Mouse (Mus musculus): ENCODE results near the gene Cdh4. TPM values are rescaled to one million over a fixed set of nuclear protein-coding genes. Genes with fewer than 3 reads are reported as not detected.

Cdh4 gene
- polyA plus RNA-seq, 1 experiment from 2014 or later: 42.8 TPM

DNA sequence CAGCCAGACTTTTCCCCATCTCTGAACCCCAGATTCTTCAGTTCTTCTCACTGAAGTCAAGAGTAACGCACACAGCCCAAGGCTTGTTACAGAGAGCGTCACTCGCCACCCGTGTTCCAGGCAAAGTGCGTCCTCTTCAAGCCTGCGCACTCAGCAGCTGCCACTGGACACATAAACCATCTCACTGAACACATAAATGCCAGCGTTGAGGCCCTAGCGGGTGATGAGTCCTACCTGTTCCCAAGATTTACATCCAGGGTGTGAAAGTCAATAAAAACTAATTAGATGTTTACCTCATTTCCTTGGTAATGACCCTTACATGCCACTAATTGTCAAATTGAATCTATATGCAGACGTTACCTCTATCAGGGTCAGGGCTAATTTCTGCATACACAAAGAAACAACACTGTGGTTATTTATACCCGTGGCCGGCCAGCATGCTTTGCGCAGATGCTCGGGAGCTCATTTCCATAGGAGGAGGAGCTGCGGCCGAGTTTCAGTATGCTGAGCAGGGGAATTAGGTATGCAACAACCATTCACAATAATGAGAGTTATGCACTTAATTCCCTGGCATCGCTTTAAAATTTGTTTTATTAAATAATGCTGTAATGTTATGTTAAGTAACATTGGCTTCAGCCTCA, 25.5 kb upstream of the Cdh4 start:
- no peaks in the 10 kb centered on the region for H3K4me1 ChIP-seq (ENCODE audit: control insufficient read depth, insufficient read depth, low read length)
- H3K27ac ChIP-seq (replicated peaks; ENCODE audit: low read depth, low read length): no peak overlapping the region
- H3K36me3 ChIP-seq (ENCODE audit: control insufficient read depth, insufficient read depth, low read length): no peaks in the 10 kb centered on the region
- H3K9me3 ChIP-seq (ENCODE audit: control insufficient read depth, low read length): no peaks in the 10 kb centered on the region
- H3K9ac ChIP-seq (replicated peaks; ENCODE audit: low read length): no peak overlapping the region
- DNase-seq (peak; percentile 36), ATAC-seq (ENCODE audit: low FRiP score, low TSS enrichment) (no peak)
- no peak overlapping the region for H3K4me2 ChIP-seq (ENCODE audit: low read length)
- H3K4me3 ChIP-seq (replicated peaks; ENCODE audit: low read depth, low read length): no peak overlapping the region
- WGBS: 76% methylated on average over 16 of the region's 16 CpGs
- no peaks in the 10 kb centered on the region for H3K27me3 ChIP-seq (ENCODE audit: control insufficient read depth, insufficient read depth, low read length)

DNA sequence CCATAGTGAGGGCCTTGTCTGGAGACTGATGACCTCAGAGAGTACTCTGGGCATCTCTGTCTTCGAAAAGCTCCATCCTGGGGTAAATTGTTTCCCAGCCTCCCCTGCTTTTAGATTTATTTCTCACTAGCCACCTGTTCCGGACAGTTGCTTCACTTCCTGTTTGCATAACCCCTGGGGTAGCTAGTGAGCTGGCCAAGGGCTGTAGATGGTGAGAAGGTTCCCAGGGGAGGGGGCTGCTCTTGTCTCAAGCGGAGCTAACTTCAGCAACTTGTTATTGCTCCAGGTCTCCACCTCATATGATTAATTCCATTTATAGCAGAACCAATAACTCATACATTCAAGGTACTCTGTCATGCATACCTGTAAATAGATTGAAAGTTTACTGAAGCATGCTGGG, 16.6 kb upstream of the Cdh4 start:
- Histone ChIP-seq H3K9ac (replicated peaks; ENCODE audit: low read length) (no peak overlapping the region), H3K27me3 (ENCODE audit: control insufficient read depth, insufficient read depth, low read length) (no peaks in the 10 kb centered on the region), H3K4me3 (replicated peaks; ENCODE audit: low read depth, low read length) (no peak overlapping the region), H3K36me3 (ENCODE audit: control insufficient read depth, insufficient read depth, low read length) (no peaks in the 10 kb centered on the region), H3K4me2 (ENCODE audit: low read length) (no peak overlapping the region), H3K27ac (replicated peaks; ENCODE audit: low read depth, low read length) (no peak overlapping the region), H3K4me1 (ENCODE audit: control insufficient read depth, insufficient read depth, low read length) (no peaks in the 10 kb centered on the region), H3K9me3 (ENCODE audit: control insufficient read depth, low read length) (no peaks in the 10 kb centered on the region)
- WGBS: 77% methylated on average over 3 of the region's 3 CpGs
- ATAC-seq (ENCODE audit: low FRiP score, low TSS enrichment): no peak
- DNase-seq: no peak

DNA sequence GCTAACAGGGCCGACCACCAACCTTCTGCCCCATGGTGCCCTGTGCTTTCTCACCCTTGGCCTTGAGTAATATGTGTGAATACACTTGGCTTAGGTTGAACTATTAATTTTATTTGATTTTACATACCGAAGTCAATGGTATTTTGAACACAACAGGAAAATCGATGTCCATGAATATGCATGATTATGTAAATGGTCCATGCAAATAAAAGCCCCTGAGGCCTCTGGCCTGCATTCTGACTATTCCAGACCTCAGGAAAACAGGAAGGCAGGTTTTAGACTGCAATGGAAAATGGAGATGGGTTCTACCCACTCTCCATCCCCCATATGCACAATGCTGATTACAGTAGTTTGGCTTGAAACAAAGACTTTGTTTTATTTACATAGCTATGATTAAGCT, 13.3 kb upstream of the Cdh4 start:
- Histone ChIP-seq H3K36me3 (ENCODE audit: control insufficient read depth, insufficient read depth, low read length) (no peaks in the 10 kb centered on the region), H3K4me2 (ENCODE audit: low read length) (no peak overlapping the region), H3K27me3 (ENCODE audit: control insufficient read depth, insufficient read depth, low read length) (no peaks in the 10 kb centered on the region), H3K9ac (replicated peaks; ENCODE audit: low read length) (no peak overlapping the region), H3K4me1 (ENCODE audit: control insufficient read depth, insufficient read depth, low read length) (no peaks in the 10 kb centered on the region), H3K4me3 (replicated peaks; ENCODE audit: low read depth, low read length) (no peak overlapping the region), H3K9me3 (ENCODE audit: control insufficient read depth, low read length) (no peaks in the 10 kb centered on the region), H3K27ac (replicated peaks; ENCODE audit: low read depth, low read length) (no peak overlapping the region)
- ATAC-seq (ENCODE audit: low FRiP score, low TSS enrichment) (no peak), DNase-seq (peak; percentile 39)
- WGBS: 63% methylated on average over 3 of the region's 3 CpGs

DNA sequence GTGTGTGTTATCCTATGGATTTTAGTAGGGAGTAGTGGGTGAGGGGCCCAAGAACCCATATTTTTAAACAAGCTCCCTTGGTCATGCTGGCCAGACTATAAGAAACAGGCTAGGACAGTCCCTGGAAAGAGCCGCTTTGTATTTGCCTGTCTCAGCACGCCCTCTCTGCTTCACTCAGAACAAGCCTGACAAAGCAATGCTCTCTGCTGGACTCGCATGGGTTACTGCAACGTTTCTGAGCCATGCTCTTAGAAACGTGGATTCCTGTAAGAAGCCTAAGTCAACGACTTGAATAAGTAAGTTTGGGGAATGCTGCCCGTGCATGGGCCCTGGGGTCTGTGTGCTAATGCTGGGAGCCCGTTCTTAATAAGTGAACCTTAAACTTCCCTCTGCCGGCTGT, 2.1 kb upstream of the Cdh4 start:
- WGBS: 18% methylated on average over 9 of the region's 9 CpGs
- H3K9ac ChIP-seq (replicated peaks; ENCODE audit: low read length): no peak overlapping the region
- peaks cover 4% of the 10 kb centered on the region; the same call in 1 of the 2 replicates for H3K27me3 ChIP-seq (ENCODE audit: control insufficient read depth, insufficient read depth, low read length)
- ATAC-seq (ENCODE audit: low FRiP score, low TSS enrichment) (no peak), DNase-seq (peak; percentile 80)
- no peaks in the 10 kb centered on the region for H3K9me3 ChIP-seq (ENCODE audit: control insufficient read depth, low read length)
- no peaks in the 10 kb centered on the region for H3K36me3 ChIP-seq (ENCODE audit: control insufficient read depth, insufficient read depth, low read length)
- H3K27ac ChIP-seq (replicated peaks; ENCODE audit: low read depth, low read length): no peak overlapping the region
- H3K4me2 ChIP-seq (ENCODE audit: low read length): no peak overlapping the region
- peaks cover 29% of the 10 kb centered on the region for H3K4me1 ChIP-seq (ENCODE audit: control insufficient read depth, insufficient read depth, low read length)
- no peak overlapping the region for H3K4me3 ChIP-seq (replicated peaks; ENCODE audit: low read depth, low read length)

DNA sequence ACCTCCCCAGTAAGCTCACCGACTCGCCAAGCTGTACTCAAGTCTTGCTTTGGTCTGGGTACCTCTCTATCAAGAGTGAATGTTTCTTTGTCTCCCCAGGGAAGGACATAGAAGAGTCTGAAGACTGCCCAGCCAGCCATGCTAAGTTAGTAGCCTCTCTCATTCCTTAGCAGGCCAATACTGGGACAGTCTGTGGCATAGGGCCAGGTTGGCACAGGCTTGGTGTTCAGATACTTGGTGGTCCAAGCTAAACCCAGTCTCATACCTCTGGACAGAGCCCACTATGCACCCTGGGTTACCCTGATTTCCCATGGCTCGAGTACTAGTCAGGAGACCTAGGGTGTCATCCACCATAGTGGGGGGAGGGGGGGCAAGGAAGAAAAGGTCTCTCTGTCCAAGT, 1.1 kb upstream of the Cdh4 start:
- no peak overlapping the region for H3K27ac ChIP-seq (replicated peaks; ENCODE audit: low read depth, low read length)
- no peaks in the 10 kb centered on the region for H3K36me3 ChIP-seq (ENCODE audit: control insufficient read depth, insufficient read depth, low read length)
- DNase-seq (peak; percentile 24), ATAC-seq (ENCODE audit: low FRiP score, low TSS enrichment) (no peak)
- peaks cover 4% of the 10 kb centered on the region; the same call in 1 of the 2 replicates for H3K27me3 ChIP-seq (ENCODE audit: control insufficient read depth, insufficient read depth, low read length)
- peaks cover 29% of the 10 kb centered on the region for H3K4me1 ChIP-seq (ENCODE audit: control insufficient read depth, insufficient read depth, low read length)
- H3K9ac ChIP-seq (replicated peaks; ENCODE audit: low read length): no peak overlapping the region
- no peak overlapping the region for H3K4me2 ChIP-seq (ENCODE audit: low read length)
- WGBS: 71% methylated on average over 3 of the region's 3 CpGs
- no peaks in the 10 kb centered on the region for H3K9me3 ChIP-seq (ENCODE audit: control insufficient read depth, low read length)
- no peak overlapping the region for H3K4me3 ChIP-seq (replicated peaks; ENCODE audit: low read depth, low read length)

DNA sequence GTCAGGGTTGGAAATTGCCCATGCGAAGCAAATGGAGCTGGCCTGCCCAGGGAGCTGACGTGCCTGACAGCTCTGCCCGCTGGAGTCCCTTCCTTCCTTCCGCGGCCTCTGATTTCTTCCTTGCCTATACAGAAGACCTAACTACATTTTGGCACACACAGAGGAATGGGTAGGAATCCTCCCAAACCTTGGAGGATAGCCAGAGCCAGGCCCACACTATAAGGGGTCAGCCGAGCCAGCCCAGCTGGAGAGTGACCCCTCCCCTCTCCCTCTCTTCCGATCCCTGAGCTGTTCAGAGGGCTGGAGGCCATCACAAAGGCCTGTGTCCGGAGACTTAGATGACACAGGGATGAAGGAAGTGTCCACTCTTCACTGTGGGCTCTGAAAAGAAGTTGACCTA, 514 bp upstream of the Cdh4 start:
- peak overlapping the region; percentile 87 for H3K27ac ChIP-seq (replicated peaks; ENCODE audit: low read depth, low read length)
- H3K4me1 ChIP-seq (ENCODE audit: control insufficient read depth, insufficient read depth, low read length): peaks cover 29% of the 10 kb centered on the region
- no peaks in the 10 kb centered on the region for H3K9me3 ChIP-seq (ENCODE audit: control insufficient read depth, low read length)
- DNase-seq (peak; percentile 58), ATAC-seq (ENCODE audit: low FRiP score, low TSS enrichment) (peak; percentile 39; the same call in 1 of the 2 replicates)
- H3K4me3 ChIP-seq (replicated peaks; ENCODE audit: low read depth, low read length): peak overlapping the region; percentile 73
- no peaks in the 10 kb centered on the region for H3K36me3 ChIP-seq (ENCODE audit: control insufficient read depth, insufficient read depth, low read length)
- H3K4me2 ChIP-seq (ENCODE audit: low read length): peak overlapping the region; percentile 65
- WGBS: 5% methylated on average over 8 of the region's 8 CpGs
- H3K27me3 ChIP-seq (ENCODE audit: control insufficient read depth, insufficient read depth, low read length): peaks cover 4% of the 10 kb centered on the region; the same call in 1 of the 2 replicates
- 0 out of 2 replicates have a peak overlapping the region, but pooled peaks have one; percentile 81 for H3K9ac ChIP-seq (replicated peaks; ENCODE audit: low read length)

DNA sequence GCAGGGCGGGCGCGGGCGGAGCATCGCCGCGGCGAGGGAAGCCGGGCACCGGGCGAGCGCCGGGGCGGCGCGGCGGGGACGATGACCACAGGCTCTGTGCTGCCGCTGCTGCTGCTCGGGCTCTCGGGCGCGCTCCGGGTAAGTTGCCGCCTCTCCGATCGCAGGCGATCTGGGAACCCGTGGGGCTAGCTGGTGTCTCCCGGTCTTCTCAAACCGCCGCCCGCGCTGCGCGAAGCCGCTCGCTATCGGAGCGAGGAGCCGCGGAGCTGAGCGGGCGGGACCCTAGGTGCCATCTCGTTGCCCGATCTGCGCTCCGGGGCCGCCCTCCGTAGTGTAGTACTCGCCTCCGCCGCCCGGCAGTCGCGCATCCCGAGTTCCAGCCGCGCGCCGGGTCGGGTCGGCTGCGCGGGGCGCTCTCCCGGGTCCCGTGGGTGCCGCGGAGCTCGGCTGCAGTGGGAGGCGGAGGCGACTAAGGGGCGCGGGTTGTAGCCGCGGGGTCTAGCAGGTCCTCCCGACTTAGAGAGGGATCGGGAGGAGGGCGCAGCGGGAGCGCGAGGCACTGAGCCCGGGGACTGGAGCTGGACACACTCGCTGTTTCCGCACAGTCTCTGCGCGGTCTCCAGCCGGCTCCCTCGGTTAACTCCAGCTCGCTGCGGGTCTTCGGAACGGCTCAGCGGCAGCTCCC, 452 bp downstream of the Cdh4 start:
- WGBS: under 1% methylated on average over 78 of the region's 95 CpGs
- Histone ChIP-seq H3K9ac (replicated peaks; ENCODE audit: low read length) (peak overlapping the region; percentile 81), H3K36me3 (ENCODE audit: control insufficient read depth, insufficient read depth, low read length) (no peaks in the 10 kb centered on the region), H3K27me3 (ENCODE audit: control insufficient read depth, insufficient read depth, low read length) (peaks cover 4% of the 10 kb centered on the region; the same call in 1 of the 2 replicates), H3K4me1 (ENCODE audit: control insufficient read depth, insufficient read depth, low read length) (peaks cover 29% of the 10 kb centered on the region), H3K4me3 (replicated peaks; ENCODE audit: low read depth, low read length) (peak overlapping the region; percentile 73), H3K4me2 (ENCODE audit: low read length) (peak overlapping the region; percentile 65), H3K9me3 (ENCODE audit: control insufficient read depth, low read length) (no peaks in the 10 kb centered on the region), H3K27ac (replicated peaks; ENCODE audit: low read depth, low read length) (peak overlapping the region; percentile 87)
- peak; percentile 83 for DNase-seq
- peak; percentile 76 for ATAC-seq (ENCODE audit: low FRiP score, low TSS enrichment)

DNA sequence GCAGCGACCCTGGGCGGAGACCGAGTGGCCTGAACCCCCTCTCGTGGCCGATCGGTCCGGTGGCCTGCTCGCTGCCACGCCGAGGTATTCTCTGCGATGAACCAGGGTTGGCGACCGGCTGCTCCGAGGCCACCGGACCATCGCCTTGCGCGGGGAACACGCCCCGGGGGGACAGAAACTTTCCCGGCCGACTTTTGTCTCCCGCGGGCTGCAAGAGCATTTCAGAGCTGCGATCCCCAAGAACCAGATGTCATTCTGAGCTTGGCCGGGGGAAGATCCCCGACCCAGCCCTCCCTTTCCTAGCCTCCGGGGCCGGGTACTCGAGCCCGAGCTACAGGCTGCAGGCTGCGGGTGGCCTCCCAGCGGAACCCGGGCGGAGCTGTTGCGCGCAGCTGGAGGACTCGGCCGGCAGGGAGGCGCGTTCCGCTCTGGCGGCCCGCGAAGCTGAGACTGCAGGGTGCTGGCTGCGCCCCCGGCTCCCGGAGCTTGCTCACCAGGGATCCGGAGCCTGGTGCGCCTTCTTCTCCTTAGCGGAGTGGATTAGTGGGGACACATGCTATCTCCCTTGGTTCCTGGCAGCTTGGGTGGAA, 1.1 kb downstream of the Cdh4 start:
- Histone ChIP-seq H3K36me3 (ENCODE audit: control insufficient read depth, insufficient read depth, low read length) (no peaks in the 10 kb centered on the region), H3K9me3 (ENCODE audit: control insufficient read depth, low read length) (no peaks in the 10 kb centered on the region), H3K27ac (replicated peaks; ENCODE audit: low read depth, low read length) (peak overlapping the region; percentile 87), H3K27me3 (ENCODE audit: control insufficient read depth, insufficient read depth, low read length) (peaks cover 4% of the 10 kb centered on the region; the same call in 1 of the 2 replicates), H3K4me2 (ENCODE audit: low read length) (peak overlapping the region; percentile 65), H3K4me1 (ENCODE audit: control insufficient read depth, insufficient read depth, low read length) (peaks cover 29% of the 10 kb centered on the region), H3K4me3 (replicated peaks; ENCODE audit: low read depth, low read length) (peak overlapping the region; percentile 73), H3K9ac (replicated peaks; ENCODE audit: low read length) (peak overlapping the region; percentile 81)
- ATAC-seq (ENCODE audit: low FRiP score, low TSS enrichment): no peak
- WGBS: under 1% methylated on average over 50 of the region's 51 CpGs
- peak; percentile 75 for DNase-seq

All from midbrain, embryonic 14.5 days (tissue).